9 mouse cellular contexts compared by ENCODE assay signal in genomic region chr2:72995346-72996097, GRCm38 (mm10). TPM values are rescaled to one million over a fixed set of nuclear protein-coding genes. Genes with fewer than 3 reads are reported as not detected.
DNase-seq lines count a peak whose midpoint lies in the region; ATAC-seq and TF ChIP-seq lines count a peak whose summit lies in the region.
"Had no signal": no experiment of that assay in that cellular context is flagged by ENCODE, and none has a peak within 500 bp of the region (broad histone marks: within the 10 kb centered on the region; RNA-seq: fewer than 3 reads in every experiment).

No protein-coding gene starts in this region.

- H3K4me3 ChIP-seq in gastrocnemius, adult 2 months, result peak overlapping the region; percentile 15; the same call in 1 of the 2 replicates
- H3K4me3 ChIP-seq in neural tube, embryonic 11.5 days (ENCODE audit: low read depth, low read length), result no peak overlapping the region

- H3K27me3 ChIP-seq in neural tube, embryonic 11.5 days (ENCODE audit: control insufficient read depth, insufficient read depth, low read length), result no peaks in the 10 kb centered on the region

- no peak overlapping the region for H3K4me2 ChIP-seq in neural tube, embryonic 11.5 days (ENCODE audit: low read depth)

- H3K27ac ChIP-seq in gastrocnemius, adult 2 months, result peak overlapping the region; percentile 66
- H3K27ac ChIP-seq in neural tube, embryonic 11.5 days (ENCODE audit: low read depth, low read length), result 0 out of 2 replicates have a peak overlapping the region, but pooled peaks have one; percentile 7

- no peak for ATAC-seq in neural tube, embryonic 11.5 days (ENCODE audit: insufficient read depth, low FRiP score, low TSS enrichment)

- WGBS in neural tube, embryonic 11.5 days, result 50% methylated on average over 9 of the region's 9 CpGs

- no peaks in the 10 kb centered on the region for H3K36me3 ChIP-seq in neural tube, embryonic 11.5 days (ENCODE audit: control insufficient read depth, insufficient read depth, low read length)

- TF ChIP-seq CTCF in gastrocnemius, adult 2 months (IDR thresholded peaks at IDR 0.05), result no peak

- DNase-seq in spleen, postnatal 36 days (ENCODE audit: low spot score in 2 of 2), result peak; percentile 35 to 48
- no peak for DNase-seq in spleen, adult 12 weeks (ENCODE audit: low spot score)
- DNase-seq in cerebellum, postnatal 25 days, result peak; percentile 83 to 91
- DNase-seq in gastrocnemius, adult 2 months, result peak; percentile 65
- DNase-seq in induced T-regulatory cell, adult 2 months (ENCODE audit: low read depth), result peak; percentile 80
- DNase-seq in left cerebral cortex, postnatal 36 days (ENCODE audit: low spot score in 2 of 2), result peak; percentile 66 to 68
- DNase-seq in neural tube, embryonic 11.5 days (ENCODE audit: low spot score), result no peak
- peak; percentile 72 to 79 for DNase-seq in urinary bladder, postnatal 36 days (ENCODE audit: low spot score in 2 of 2)

- intact Hi-C loops in gastrocnemius, adult 2 months (cut with DNase I), result no loop called here
- intact Hi-C loops in left cerebral cortex, postnatal 36 days (cut with DNase I), result no loop called here

- H3K4me1 ChIP-seq in neural tube, embryonic 11.5 days (ENCODE audit: control insufficient read depth, insufficient read depth, low read length), result no peaks in the 10 kb centered on the region; the same call in 1 of the 2 replicates

- no peaks in the 10 kb centered on the region for H3K9me3 ChIP-seq in neural tube, embryonic 11.5 days (ENCODE audit: control insufficient read depth, low read length)

- H3K9ac ChIP-seq in neural tube, embryonic 11.5 days (ENCODE audit: low read length), result no peak overlapping the region

RNA-seq across cellular contexts. Expression of gene Gm11084, which starts 9.0 kb away (rescaled TPM):
- not detected for total RNA-seq in gastrocnemius, adult 2 months (2021)
- not detected for total RNA-seq in left cerebral cortex, postnatal 36 days (2021)
- not detected in 2 replicates for polyA plus RNA-seq in neural tube, embryonic 11.5 days (2014; fragmentation: Nextera tagmentation; extraction: Ambion mirVana)
- total RNA-seq: common myeloid progenitor, adult 5-6 weeks had no signal

RNA-seq across cellular contexts. Expression of gene Sp3, which starts 15.3 kb away (rescaled TPM):
- total RNA-seq in gastrocnemius, adult 2 months (2021), result 10 to 100 TPM; 20.7 to 23.2 TPM
- total RNA-seq in left cerebral cortex, postnatal 36 days (2021), result 10 to 100 TPM; 50.0 to 54.8 TPM
- 65.8 and 67.3 TPM in 2 replicates for polyA plus RNA-seq in neural tube, embryonic 11.5 days (2014; fragmentation: Nextera tagmentation; extraction: Ambion mirVana)

Comparison
In these comparisons a context has a peak if more than half of its experiments do, and no peak if none do; other contexts are left out.
1. DNase-seq: peak in spleen, postnatal 36 days (2 of 2), cerebellum, postnatal 25 days (2 of 2), gastrocnemius, adult 2 months (single experiment), induced T-regulatory cell, adult 2 months (single experiment), left cerebral cortex, postnatal 36 days (2 of 2) and urinary bladder, postnatal 36 days (2 of 2); none in spleen, adult 12 weeks (single experiment) and neural tube, embryonic 11.5 days (single experiment).